Mouse (Mus musculus) CD4-positive helper T cell, adult 2 months (primary cell): ENCODE data around the gene D630045J12Rik.

ENCODE experiments used
- DNase-seq: peaks from one replicate; pipeline ENCODE4 v3.0.0-alpha.2; 2012; ENCODE audit warnings: low read depth, missing footprints, low spot score

The D630045J12Rik gene

GRCm38 (mm10) chr6:38194046-38194445 is 59.8 kb downstream of the D630045J12Rik start:
- no peak for DNase-seq

- DNase-seq, result no peak
These were observed 60.9 kb downstream of the D630045J12Rik start for GRCm38 (mm10) chr6:38192952-38193351.

GRCm38 (mm10) chr6:38186312-38186950 is 67.4 kb downstream of the D630045J12Rik start:
- DNase-seq, result no peak

- no peak for DNase-seq
These were observed 69.0 kb downstream of the D630045J12Rik start for GRCm38 (mm10) chr6:38184791-38185190.

GRCm38 (mm10) chr6:38181756-38182318 is 72.0 kb downstream of the D630045J12Rik start:
- no peak for DNase-seq

- DNase-seq, result no peak
These were observed 73.1 kb downstream of the D630045J12Rik start for GRCm38 (mm10) chr6:38180669-38181068.

GRCm38 (mm10) chr6:38165385-38165784 is 88.4 kb downstream of the D630045J12Rik start:
- DNase-seq, result no peak

- DNase-seq, result no peak
These were observed 89.1 kb downstream of the D630045J12Rik start for GRCm38 (mm10) chr6:38164705-38165104.

GRCm38 (mm10) chr6:38162825-38163504 is 90.8 kb downstream of the D630045J12Rik start:
- no peak for DNase-seq

GRCm38 (mm10) chr6:38160556-38160955 is 93.3 kb downstream of the D630045J12Rik start:
- DNase-seq, result no peak

GRCm38 (mm10) chr6:38160102-38160501 is 93.7 kb downstream of the D630045J12Rik start:
- peak; percentile 64 for DNase-seq

GRCm38 (mm10) chr6:38159576-38159975 is 94.2 kb downstream of the D630045J12Rik start:
- no peak for DNase-seq

- no peak for DNase-seq
These were observed 95.9 kb downstream of the D630045J12Rik start for GRCm38 (mm10) chr6:38157925-38158324.

- DNase-seq, result no peak
These were observed 97.6 kb downstream of the D630045J12Rik start for GRCm38 (mm10) chr6:38156204-38156603.

- DNase-seq, result no peak
These were observed 101.5 kb downstream of the D630045J12Rik start for GRCm38 (mm10) chr6:38152305-38152704.

GRCm38 (mm10) chr6:38149483-38149882 is 104.3 kb downstream of the D630045J12Rik start:
- DNase-seq, result no peak

GRCm38 (mm10) chr6:38148626-38149025 is 105.2 kb downstream of the D630045J12Rik start:
- no peak for DNase-seq

- DNase-seq, result no peak
These were observed 106.5 kb downstream of the D630045J12Rik start for GRCm38 (mm10) chr6:38147301-38147700.

GRCm38 (mm10) chr6:38145463-38146065 is 108.2 kb downstream of the D630045J12Rik start:
- no peak for DNase-seq

GRCm38 (mm10) chr6:38144161-38144998 is 109.4 kb downstream of the D630045J12Rik start:
- DNase-seq, result no peak

GRCm38 (mm10) chr6:38140402-38140801 is 113.4 kb downstream of the D630045J12Rik start:
- no peak for DNase-seq
